Mouse (Mus musculus) adrenal gland, adult 2 months (tissue): ENCODE measurements around the gene Tenm4. TPM values are rescaled to one million over a fixed set of nuclear protein-coding genes. Genes with fewer than 3 reads are reported as not detected.

Experiments used
- DNase-seq: peaks from one replicate; pipeline ENCODE4 v3.0.0; 2021
- polyA plus RNA-seq: library from polyadenylated mRNA; depleted of rRNA; stranded (reverse); fragments of >200 nt; gene quantifications from 2 replicates; pipeline ENCODE4 v1.2.3, GENCODE M21; 2012
- total RNA-seq, 2 experiments: library from RNA; stranded (reverse); gene quantifications; 2 replicates each; pipeline ENCODE4 v1.2.3; 2021

Gene Tenm4
- total and polyA plus RNA-seq, 3 experiments, result 7.2 to 16.9 (median 15.5) TPM

GRCm38 (mm10) chr7:96408161-96408889, 237.3 kb downstream of the Tenm4 start:
- DNase-seq, result no peak

GRCm38 (mm10) chr7:96409323-96409880, 238.4 kb downstream of the Tenm4 start:
- DNase-seq, result no peak

GRCm38 (mm10) chr7:96413822-96414221, 242.8 kb downstream of the Tenm4 start:
- DNase-seq, result no peak

- DNase-seq, result no peak
These were observed 243.4 kb downstream of the Tenm4 start for GRCm38 (mm10) chr7:96414290-96415055.

GRCm38 (mm10) chr7:96417251-96418004, 246.4 kb downstream of the Tenm4 start:
- peak; percentile 70 for DNase-seq

GRCm38 (mm10) chr7:96418146-96418545, 247.1 kb downstream of the Tenm4 start:
- no peak for DNase-seq

GRCm38 (mm10) chr7:96420045-96420444, 249.0 kb downstream of the Tenm4 start:
- DNase-seq, result no peak

- peak; percentile 28 for DNase-seq
These were observed 250.0 kb downstream of the Tenm4 start for GRCm38 (mm10) chr7:96420926-96421605.

GRCm38 (mm10) chr7:96426954-96427353, 255.9 kb downstream of the Tenm4 start:
- DNase-seq, result no peak

- DNase-seq, result no peak
These were observed 262.3 kb downstream of the Tenm4 start for GRCm38 (mm10) chr7:96433307-96433706.

- no peak for DNase-seq
These were observed 267.3 kb downstream of the Tenm4 start for GRCm38 (mm10) chr7:96438392-96438791.

GRCm38 (mm10) chr7:96440161-96440707, 269.2 kb downstream of the Tenm4 start:
- DNase-seq, result no peak

GRCm38 (mm10) chr7:96445771-96446170, 274.7 kb downstream of the Tenm4 start:
- DNase-seq, result no peak

GRCm38 (mm10) chr7:96447806-96448397, 276.9 kb downstream of the Tenm4 start:
- DNase-seq, result no peak

- peak; percentile 29 for DNase-seq
These were observed 284.9 kb downstream of the Tenm4 start for GRCm38 (mm10) chr7:96455957-96456356.

- DNase-seq, result peak; percentile 7
These were observed 285.6 kb downstream of the Tenm4 start for GRCm38 (mm10) chr7:96456618-96457017.

- no peak for DNase-seq
These were observed 286.8 kb downstream of the Tenm4 start for GRCm38 (mm10) chr7:96457891-96458290.

- no peak for DNase-seq
These were observed 287.9 kb downstream of the Tenm4 start for GRCm38 (mm10) chr7:96458992-96459391.

GRCm38 (mm10) chr7:96466761-96467160, 295.7 kb downstream of the Tenm4 start:
- DNase-seq, result no peak

- DNase-seq, result no peak
These were observed 299.8 kb downstream of the Tenm4 start for GRCm38 (mm10) chr7:96470821-96471220.

GRCm38 (mm10) chr7:96474560-96475089, 303.6 kb downstream of the Tenm4 start:
- no peak for DNase-seq
